Mouse (Mus musculus): Measurements from ENCODE around the gene Dnajc5. TPM values are rescaled to one million over a fixed set of nuclear protein-coding genes. Genes with fewer than 3 reads are reported as not detected.
A peak's percentile ranks its signal among the peaks of the same experiment; 100 is the strongest.

The Dnajc5 gene
- polyA plus RNA-seq, 1 experiment from 2014 or later: 69.8 TPM

- no peak overlapping the region for H3K27ac ChIP-seq (replicated peaks in 1 of 2; ENCODE audit: control insufficient read depth in 1 of 2, insufficient read depth in 1 of 2, low read depth in 2 of 2, low read length in 2 of 2)
- no peak overlapping the region for H3K4me2 ChIP-seq (ENCODE audit: low read length)
- 83% methylated on average over 9 of the region's 9 CpGs for WGBS
- H3K9me3 ChIP-seq (ENCODE audit: control insufficient read depth, low read length): no peaks in the 10 kb centered on the region
- H3K4me1 ChIP-seq (ENCODE audit: control insufficient read depth in 2 of 2, insufficient read depth in 2 of 2, low read length in 2 of 2): peaks cover 12 to 19% of the 10 kb centered on the region in 2 experiments
- H3K9ac ChIP-seq (ENCODE audit: low read length): no peak overlapping the region
- H3K27me3 ChIP-seq (ENCODE audit: control insufficient read depth, insufficient read depth, low read length): no peaks in the 10 kb centered on the region
- H3K36me3 ChIP-seq (ENCODE audit: control insufficient read depth, insufficient read depth, low read length): peaks cover 38% of the 10 kb centered on the region
- no peak overlapping the region for H3K4me3 ChIP-seq (ENCODE audit: control insufficient read depth in 1 of 2, insufficient read depth in 1 of 2, low read depth in 1 of 2, low read length in 2 of 2)
- no peak for ATAC-seq (ENCODE audit: insufficient number of reproducible peaks, insufficient read depth, low FRiP score, low read depth)
Observed at GRCm38 (mm10) chr2:181573961-181574360, 53.7 kb downstream of the Dnajc5 start.

DNA sequence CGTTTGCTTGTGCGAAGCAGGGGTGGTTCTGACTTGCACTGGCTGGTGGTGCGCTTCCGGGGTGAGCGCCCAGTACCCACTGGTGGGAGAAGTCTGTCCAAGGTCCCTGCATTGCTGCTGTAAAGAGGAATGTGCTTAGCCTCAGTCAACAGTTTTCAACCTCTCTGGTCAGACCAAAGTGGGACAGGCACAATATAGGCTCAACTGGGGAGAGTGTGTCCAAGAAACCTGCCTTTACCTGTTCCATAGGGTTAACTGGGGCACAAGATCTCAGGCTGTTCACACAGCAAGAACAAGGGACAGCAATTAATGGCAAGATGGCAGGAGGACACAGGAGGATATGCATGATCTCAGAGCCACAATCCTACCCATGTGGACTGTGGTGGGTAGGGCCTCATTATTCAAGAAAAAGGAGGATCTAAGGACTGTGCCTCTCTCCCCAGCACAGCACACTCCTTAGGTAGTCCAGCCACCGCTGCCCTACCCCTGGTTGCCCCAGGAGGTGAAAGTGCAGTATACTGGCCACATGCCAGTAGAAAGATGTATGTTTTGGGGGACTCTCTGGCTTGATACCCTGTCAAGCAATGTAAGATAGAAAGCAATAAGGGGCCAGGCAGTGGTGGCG is 54.7 kb downstream of the Dnajc5 start:
- no peak overlapping the region for H3K4me3 ChIP-seq (ENCODE audit: control insufficient read depth in 1 of 2, insufficient read depth in 1 of 2, low read depth in 1 of 2, low read length in 2 of 2)
- H3K27ac ChIP-seq (replicated peaks in 1 of 2; ENCODE audit: control insufficient read depth in 1 of 2, insufficient read depth in 1 of 2, low read depth in 2 of 2, low read length in 2 of 2): no peak overlapping the region
- WGBS: 94% methylated on average over 7 of the region's 7 CpGs
- no peak for ATAC-seq (ENCODE audit: insufficient number of reproducible peaks, insufficient read depth, low FRiP score, low read depth)
- no peak overlapping the region for H3K9ac ChIP-seq (ENCODE audit: low read length)
- no peaks in the 10 kb centered on the region for H3K27me3 ChIP-seq (ENCODE audit: control insufficient read depth, insufficient read depth, low read length)
- H3K4me1 ChIP-seq (ENCODE audit: control insufficient read depth in 2 of 2, insufficient read depth in 2 of 2, low read length in 2 of 2): peaks cover 18 to 27% of the 10 kb centered on the region in 2 experiments
- peaks cover 29% of the 10 kb centered on the region for H3K36me3 ChIP-seq (ENCODE audit: control insufficient read depth, insufficient read depth, low read length)
- no peaks in the 10 kb centered on the region for H3K9me3 ChIP-seq (ENCODE audit: control insufficient read depth, low read length)
- no peak overlapping the region for H3K4me2 ChIP-seq (ENCODE audit: low read length)

DNA sequence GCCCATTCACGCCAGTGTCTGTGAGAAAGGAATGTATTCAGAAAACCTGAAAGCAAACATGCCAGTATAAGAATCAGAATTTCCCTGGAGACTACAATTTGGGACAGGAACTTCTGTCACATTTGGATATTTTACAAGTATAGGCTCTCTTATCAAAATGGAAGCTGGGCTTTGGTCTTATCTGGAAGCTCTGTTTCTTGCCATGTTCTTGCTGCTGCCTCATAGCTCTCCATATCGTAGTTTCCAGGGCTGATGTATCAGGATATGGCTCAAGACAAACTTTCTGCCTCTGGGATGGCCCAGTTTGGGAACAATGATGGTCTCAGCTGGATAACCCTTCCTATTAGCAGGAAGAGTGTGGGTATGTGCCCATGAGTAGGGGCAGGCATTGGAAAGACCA is 56.3 kb downstream of the Dnajc5 start:
- WGBS: 75% methylated on average over 2 of the region's 2 CpGs
- ATAC-seq (ENCODE audit: insufficient number of reproducible peaks, insufficient read depth, low FRiP score, low read depth): no peak
- no peak overlapping the region for H3K9ac ChIP-seq (ENCODE audit: low read length)
- H3K27ac ChIP-seq (replicated peaks in 1 of 2; ENCODE audit: control insufficient read depth in 1 of 2, insufficient read depth in 1 of 2, low read depth in 2 of 2, low read length in 2 of 2): no peak overlapping the region
- no peak overlapping the region for H3K4me2 ChIP-seq (ENCODE audit: low read length)
- H3K9me3 ChIP-seq (ENCODE audit: control insufficient read depth, low read length): no peaks in the 10 kb centered on the region
- H3K36me3 ChIP-seq (ENCODE audit: control insufficient read depth, insufficient read depth, low read length): peaks cover 26% of the 10 kb centered on the region
- H3K4me1 ChIP-seq (ENCODE audit: control insufficient read depth in 2 of 2, insufficient read depth in 2 of 2, low read length in 2 of 2): peaks cover 25 to 33% of the 10 kb centered on the region in 2 experiments
- no peaks in the 10 kb centered on the region for H3K27me3 ChIP-seq (ENCODE audit: control insufficient read depth, insufficient read depth, low read length)
- no peak overlapping the region for H3K4me3 ChIP-seq (ENCODE audit: control insufficient read depth in 1 of 2, insufficient read depth in 1 of 2, low read depth in 1 of 2, low read length in 2 of 2)

- no peak overlapping the region for H3K9ac ChIP-seq (ENCODE audit: low read length)
- peaks cover 25 to 35% of the 10 kb centered on the region in 2 experiments for H3K4me1 ChIP-seq (ENCODE audit: control insufficient read depth in 2 of 2, insufficient read depth in 2 of 2, low read length in 2 of 2)
- peaks cover 26% of the 10 kb centered on the region for H3K36me3 ChIP-seq (ENCODE audit: control insufficient read depth, insufficient read depth, low read length)
- H3K9me3 ChIP-seq (ENCODE audit: control insufficient read depth, low read length): no peaks in the 10 kb centered on the region
- no peak overlapping the region for H3K27ac ChIP-seq (replicated peaks in 1 of 2; ENCODE audit: control insufficient read depth in 1 of 2, insufficient read depth in 1 of 2, low read depth in 2 of 2, low read length in 2 of 2)
- H3K4me3 ChIP-seq (ENCODE audit: control insufficient read depth in 1 of 2, insufficient read depth in 1 of 2, low read depth in 1 of 2, low read length in 2 of 2): no peak overlapping the region
- 63% methylated on average over 2 of the region's 2 CpGs for whole genome bisulfite sequencing
- no peaks in the 10 kb centered on the region for H3K27me3 ChIP-seq (ENCODE audit: control insufficient read depth, insufficient read depth, low read length)
- no peak for ATAC-seq (ENCODE audit: insufficient number of reproducible peaks, insufficient read depth, low FRiP score, low read depth)
- H3K4me2 ChIP-seq (ENCODE audit: low read length): no peak overlapping the region
Observed at GRCm38 (mm10) chr2:181577126-181577525, 56.8 kb downstream of the Dnajc5 start.

DNA sequence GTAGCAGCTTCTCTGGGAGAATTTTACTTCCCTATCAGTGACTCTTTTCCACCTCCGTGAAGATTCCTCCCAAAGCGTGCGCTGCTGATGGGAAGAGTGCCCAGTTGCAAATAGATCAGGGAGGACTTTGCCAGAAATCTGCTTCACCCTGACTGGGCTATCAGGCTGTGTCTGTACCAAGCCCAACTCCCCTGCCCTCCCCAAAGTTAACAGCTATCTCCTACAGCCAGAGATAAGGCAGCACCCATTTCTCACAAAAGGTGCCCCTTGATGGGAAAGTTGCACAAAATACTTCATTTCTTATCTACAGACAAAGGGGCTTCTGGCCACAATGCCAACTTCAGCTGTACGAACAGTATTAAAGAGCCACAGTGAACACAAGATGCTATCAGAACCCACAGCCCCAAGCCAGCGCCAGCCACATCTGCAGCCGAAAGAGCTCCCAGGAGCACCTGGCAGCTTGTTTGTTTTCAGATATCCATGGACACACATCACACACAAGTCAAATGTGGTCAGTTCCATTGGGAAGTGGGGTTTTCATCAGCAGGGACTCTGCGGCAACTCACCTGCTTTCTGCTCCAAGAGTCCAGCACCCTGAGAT is 57.8 kb downstream of the Dnajc5 start:
- Histone ChIP-seq H3K4me1 (ENCODE audit: control insufficient read depth in 2 of 2, insufficient read depth in 2 of 2, low read length in 2 of 2) (peaks cover 25 to 37% of the 10 kb centered on the region in 2 experiments), H3K4me2 (ENCODE audit: low read length) (peak overlapping the region; percentile 15; the same call in 1 of the 2 replicates), H3K9me3 (ENCODE audit: control insufficient read depth, low read length) (no peaks in the 10 kb centered on the region), H3K4me3 (ENCODE audit: control insufficient read depth in 1 of 2, insufficient read depth in 1 of 2, low read depth in 1 of 2, low read length in 2 of 2) (no peak overlapping the region), H3K9ac (ENCODE audit: low read length) (peak overlapping the region; percentile 34; the same call in 1 of the 2 replicates), H3K27ac (replicated peaks in 1 of 2; ENCODE audit: control insufficient read depth in 1 of 2, insufficient read depth in 1 of 2, low read depth in 2 of 2, low read length in 2 of 2) (peak overlapping the region in 1 of 2 experiments; percentile 20; a peak in 1 of 4 replicates), H3K36me3 (ENCODE audit: control insufficient read depth, insufficient read depth, low read length) (peaks cover 20% of the 10 kb centered on the region), H3K27me3 (ENCODE audit: control insufficient read depth, insufficient read depth, low read length) (no peaks in the 10 kb centered on the region)
- 43% methylated on average over 7 of the region's 7 CpGs for WGBS
- no peak for ATAC-seq (ENCODE audit: insufficient number of reproducible peaks, insufficient read depth, low FRiP score, low read depth)

- Histone ChIP-seq H3K9me3 (ENCODE audit: control insufficient read depth, low read length) (no peaks in the 10 kb centered on the region), H3K4me3 (ENCODE audit: control insufficient read depth in 1 of 2, insufficient read depth in 1 of 2, low read depth in 1 of 2, low read length in 2 of 2) (no peak overlapping the region), H3K36me3 (ENCODE audit: control insufficient read depth, insufficient read depth, low read length) (peaks cover 19% of the 10 kb centered on the region), H3K27ac (replicated peaks in 1 of 2; ENCODE audit: control insufficient read depth in 1 of 2, insufficient read depth in 1 of 2, low read depth in 2 of 2, low read length in 2 of 2) (peak overlapping the region; percentile 20 to 25; a peak in 3 of 4 replicates), H3K9ac (ENCODE audit: low read length) (peak overlapping the region; percentile 47), H3K4me1 (ENCODE audit: control insufficient read depth in 2 of 2, insufficient read depth in 2 of 2, low read length in 2 of 2) (peaks cover 25 to 37% of the 10 kb centered on the region in 2 experiments), H3K4me2 (ENCODE audit: low read length) (peak overlapping the region; percentile 15; the same call in 1 of the 2 replicates), H3K27me3 (ENCODE audit: control insufficient read depth, insufficient read depth, low read length) (no peaks in the 10 kb centered on the region)
- WGBS: 34% methylated on average over 5 of the region's 5 CpGs
- ATAC-seq (ENCODE audit: insufficient number of reproducible peaks, insufficient read depth, low FRiP score, low read depth): no peak
Observed at GRCm38 (mm10) chr2:181578790-181579618, 58.7 kb downstream of the Dnajc5 start.

- Histone ChIP-seq H3K9ac (ENCODE audit: low read length) (no peak overlapping the region), H3K36me3 (ENCODE audit: control insufficient read depth, insufficient read depth, low read length) (peaks cover 19% of the 10 kb centered on the region), H3K27ac (replicated peaks in 1 of 2; ENCODE audit: control insufficient read depth in 1 of 2, insufficient read depth in 1 of 2, low read depth in 2 of 2, low read length in 2 of 2) (no peak overlapping the region), H3K4me3 (ENCODE audit: control insufficient read depth in 1 of 2, insufficient read depth in 1 of 2, low read depth in 1 of 2, low read length in 2 of 2) (no peak overlapping the region), H3K9me3 (ENCODE audit: control insufficient read depth, low read length) (no peaks in the 10 kb centered on the region), H3K27me3 (ENCODE audit: control insufficient read depth, insufficient read depth, low read length) (no peaks in the 10 kb centered on the region), H3K4me1 (ENCODE audit: control insufficient read depth in 2 of 2, insufficient read depth in 2 of 2, low read length in 2 of 2) (peaks cover 25 to 37% of the 10 kb centered on the region in 2 experiments), H3K4me2 (ENCODE audit: low read length) (no peak overlapping the region; the same call in 1 of the 2 replicates)
- WGBS: 89% methylated on average over 1 of the region's 1 CpGs
- ATAC-seq (ENCODE audit: insufficient number of reproducible peaks, insufficient read depth, low FRiP score, low read depth): no peak
Observed at GRCm38 (mm10) chr2:181579681-181580080, 59.4 kb downstream of the Dnajc5 start.
